Mouse (Mus musculus) ES-E14 (cell line): Measurements from ENCODE around the gene Serinc5. TPM values are rescaled to one million over a fixed set of nuclear protein-coding genes. Genes with fewer than 3 reads are reported as not detected.

Experiments
- DNase-seq: peaks from one replicate; pipeline ENCODE4 v3.0.0-alpha.2; 2013; ENCODE audit warnings: low read depth, low spot score
- H3K27ac ChIP-seq: 2 replicates; pipeline ENCODE4 v1.5.1; 2012; ENCODE audit warnings: low read depth, mild to moderate bottlenecking, low read length, moderate library complexity, mixed read lengths; ENCODE audit not compliant: poor library complexity, insufficient read depth, severe bottlenecking
- H3K36me3 ChIP-seq: 2 replicates; pipeline ENCODE4 v1.6.1; 2012; ENCODE audit warnings: mild to moderate bottlenecking, low read length, moderate library complexity, mixed read lengths; ENCODE audit not compliant: control insufficient read depth, poor library complexity, insufficient read depth, severe bottlenecking
- H3K4me1 ChIP-seq, 2 experiments: fragments of 150-350 bp in 1 of 2; sonication (generic) in 1 of 2; 2 replicates each; pipeline ENCODE4 v1.6.1; 2012; ENCODE audit warnings: low read length in 2 of 2, mild to moderate bottlenecking in 1 of 2, mixed read lengths in 1 of 2; ENCODE audit not compliant: control insufficient read depth in 2 of 2, insufficient read depth in 2 of 2, poor library complexity in 1 of 2
- H3K4me3 ChIP-seq, 2 experiments: fragments of 150-350 bp in 1 of 2; sonication (generic) in 1 of 2; 2 replicates each; pipeline ENCODE4 v1.5.1; 2012; ENCODE audit warnings: low read length in 2 of 2, low read depth in 1 of 2, mild to moderate bottlenecking in 1 of 2, mixed read lengths in 1 of 2; ENCODE audit not compliant: insufficient read depth in 1 of 2, poor library complexity in 1 of 2, severe bottlenecking in 1 of 2
- H3K9ac ChIP-seq: 2 replicates; pipeline ENCODE4 v1.6.1; 2012; ENCODE audit warnings: low read depth, mild to moderate bottlenecking, low read length, mixed read lengths; ENCODE audit not compliant: poor library complexity, insufficient read depth, severe bottlenecking
- H3K9me3 ChIP-seq: fragments of 150-350 bp; sonication (generic); 2 replicates; pipeline ENCODE4 v1.6.1; 2012; ENCODE audit warnings: low read depth, mild to moderate bottlenecking, low read length; ENCODE audit not compliant: control insufficient read depth, insufficient read depth
- CHD2 ChIP-seq: IDR thresholded peaks from 2 replicates; pipeline ENCODE4 v1.6.1; 2014; ENCODE audit warnings: mild to moderate bottlenecking, low read depth, low read length, inconsistent platforms
- HCFC1 ChIP-seq: IDR thresholded peaks from 2 replicates; pipeline ENCODE4 v1.6.1; 2012; ENCODE audit warnings: low read length, inconsistent platforms, borderline replicate concordance; ENCODE audit not compliant: insufficient read depth
- MAFK ChIP-seq: IDR thresholded peaks from 2 replicates; pipeline ENCODE4 v1.6.1; 2014; ENCODE audit warnings: mild to moderate bottlenecking, low read depth, low read length, inconsistent platforms; ENCODE audit not compliant: insufficient read depth
- ZC3H11A ChIP-seq: IDR thresholded peaks from 2 replicates; pipeline ENCODE4 v1.6.1; 2012; ENCODE audit warnings: low read depth, mild to moderate bottlenecking, inconsistent platforms, low read length, borderline replicate concordance
- ZNF384 ChIP-seq: IDR thresholded peaks from 2 replicates; pipeline ENCODE4 v1.6.1; 2012; ENCODE audit warnings: low read depth, low read length, inconsistent platforms
- in situ Hi-C, 2 experiments: fragments of 600-800 bp; cut with MboI; formaldehyde crosslinking; loops; one replicate each; pipeline ENCODE4 v1.15.1; 2025; ENCODE audit warnings: low sequenced_read_pairs in 2 of 2, inconsistent platforms in 1 of 2; ENCODE audit not compliant: unreplicated experiment in 2 of 2
- total RNA-seq: library from RNA; depleted of rRNA; stranded (reverse); fragments of 300-350 nt; gene quantifications from 2 replicates; pipeline ENCODE4 v1.2.3, GENCODE M21; 2012

Gene Serinc5
- total RNA-seq, 1 experiment: 14.9 TPM

- H3K36me3 ChIP-seq: no peaks in the 10 kb centered on the region
- H3K9ac ChIP-seq: no peak overlapping the region
- no peak overlapping the region for H3K27ac ChIP-seq
- no peak for DNase-seq
- H3K4me1 ChIP-seq: no peaks in the 10 kb centered on the region
- H3K9me3 ChIP-seq: no peaks in the 10 kb centered on the region
- in situ Hi-C loops: no loop called here
- no peak overlapping the region for H3K4me3 ChIP-seq
- no peak for TF ChIP-seq ZC3H11A
- no peak for TF ChIP-seq ZNF384
- TF ChIP-seq HCFC1: no peak
- TF ChIP-seq CHD2: no peak
- TF ChIP-seq MAFK: no peak
These were observed 24.1 kb downstream of the Serinc5 start for GRCm38 (mm10) chr13:92635040-92635439.

- DNase-seq: no peak
- no peak overlapping the region for H3K9ac ChIP-seq
- H3K27ac ChIP-seq: no peak overlapping the region
- TF ChIP-seq MAFK: no peak
- no peak for TF ChIP-seq ZC3H11A
- no peak for TF ChIP-seq HCFC1
- TF ChIP-seq ZNF384: no peak
- TF ChIP-seq CHD2: no peak
- no peaks in the 10 kb centered on the region for H3K9me3 ChIP-seq
- H3K4me1 ChIP-seq: no peaks in the 10 kb centered on the region
- H3K4me3 ChIP-seq: no peak overlapping the region
- in situ Hi-C loops: no loop called here
- H3K36me3 ChIP-seq: no peaks in the 10 kb centered on the region
These were observed 25.5 kb downstream of the Serinc5 start for GRCm38 (mm10) chr13:92636226-92636909.

DNA sequence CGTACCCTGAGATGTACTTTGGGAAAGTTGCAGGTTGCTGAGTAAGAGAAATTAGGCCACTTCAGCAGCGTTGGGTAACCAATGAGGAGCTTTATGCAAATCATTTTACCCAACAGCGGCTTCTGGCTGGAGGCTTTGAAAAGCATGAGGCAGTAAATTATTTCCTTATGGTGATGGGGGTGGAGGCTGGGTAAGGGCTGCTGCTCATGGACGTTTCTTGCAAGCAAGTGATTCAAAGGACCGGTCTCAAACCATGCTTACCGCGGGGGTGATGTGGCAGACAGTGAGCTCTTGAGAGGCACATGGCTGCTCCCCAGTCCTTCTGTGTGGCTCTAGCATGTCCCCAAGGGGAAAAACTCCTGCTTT, 26.0 kb downstream of the Serinc5 start:
- no peak overlapping the region for H3K27ac ChIP-seq
- in situ Hi-C loops: no loop called here
- H3K9ac ChIP-seq: no peak overlapping the region
- H3K9me3 ChIP-seq: no peaks in the 10 kb centered on the region
- H3K4me1 ChIP-seq: no peaks in the 10 kb centered on the region
- H3K4me3 ChIP-seq: no peak overlapping the region
- peak; percentile 68 for TF ChIP-seq MAFK
- no peak for TF ChIP-seq ZNF384
- no peaks in the 10 kb centered on the region for H3K36me3 ChIP-seq
- DNase-seq: no peak

DNA sequence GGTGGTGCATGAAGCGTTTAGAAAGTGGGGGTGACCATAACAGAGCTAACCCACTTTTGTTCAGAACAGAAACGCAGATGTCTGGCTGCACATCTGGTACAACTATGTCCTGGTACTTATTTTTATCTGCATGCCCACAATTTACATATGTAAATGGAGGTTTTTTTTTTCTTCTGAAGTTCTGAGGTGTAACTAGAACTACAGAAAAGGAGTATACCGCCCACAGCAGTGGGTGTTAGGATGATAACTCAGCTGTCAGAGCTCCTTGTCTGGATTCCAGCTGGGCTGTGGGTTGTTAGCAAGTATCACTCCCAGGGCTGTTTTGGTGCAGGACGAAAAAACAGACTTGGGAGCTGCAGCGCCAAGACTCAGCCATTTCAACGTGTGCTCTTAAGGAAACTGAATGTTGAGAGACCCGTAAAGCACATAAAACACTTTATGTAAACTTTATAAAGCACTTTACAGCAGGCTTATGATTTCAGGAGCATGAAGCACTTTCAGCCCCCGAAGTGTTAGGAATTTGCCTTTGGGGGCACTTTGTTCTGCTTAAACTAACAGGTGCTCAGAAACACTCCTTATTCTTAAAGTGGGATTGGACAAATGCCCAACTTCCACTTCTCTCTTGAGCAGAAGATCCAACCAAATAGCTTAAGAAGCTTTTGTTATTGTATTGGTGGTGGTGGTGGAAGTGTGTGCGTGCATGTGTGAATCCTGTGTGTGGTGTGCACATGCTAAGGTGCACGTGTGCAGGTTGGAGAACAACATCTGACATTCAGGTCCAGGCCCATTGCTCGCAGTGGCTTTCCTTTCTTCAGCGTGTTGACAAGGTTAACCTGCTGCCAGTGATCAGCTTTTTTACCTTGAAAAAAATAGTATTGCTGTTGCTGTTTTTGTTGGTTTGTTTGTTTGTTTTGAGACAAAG, 28.5 kb downstream of the Serinc5 start:
- Histone ChIP-seq H3K4me3 (no peak overlapping the region), H3K4me1 (no peaks in the 10 kb centered on the region), H3K9ac (no peak overlapping the region), H3K36me3 (peaks cover 2% of the 10 kb centered on the region; the same call in 1 of the 2 replicates), H3K27ac (no peak overlapping the region), H3K9me3 (no peaks in the 10 kb centered on the region)
- in situ Hi-C loops: no loop called here
- TF ChIP-seq ZNF384: no peak
- no peak for TF ChIP-seq CHD2
- no peak for TF ChIP-seq ZC3H11A
- no peak for DNase-seq
